Mouse (Mus musculus): ENCODE results near the gene Cldn34a. TPM values are rescaled to one million over a fixed set of nuclear protein-coding genes. Genes with fewer than 3 reads are reported as not detected.

Gene Cldn34a
- not detected in 4 replicates for total RNA-seq (2023)

GRCm38 (mm10) chrX:152563034-152563433 is at the start of gene Cldn34a:
Gene Cldn34a (plus strand): TSS chrX:152563334.

Other genes with a start within 250 kb of the Cldn34a start
- gene Kantr, start 235.8 kb upstream of the Cldn34a start, total RNA-seq (2023) = 10.9 to 19.0 TPM (median 12.8 TPM) in 4 replicates
- 95.8 to 117 TPM (median 99.8 TPM) in 4 replicates for gene Tspyl2, start 220.9 kb upstream of the Cldn34a start, total RNA-seq (2023)
- gene Gpr173, start 194.6 kb upstream of the Cldn34a start, total RNA-seq (2023) = not detected in 4 replicates
- not detected in 4 replicates for gene Shroom2, start 206.1 kb downstream of the Cldn34a start, total RNA-seq (2023)
- gene Gpr143, start 218.6 kb downstream of the Cldn34a start, total RNA-seq (2023) = not detected in 4 replicates

Measured in B cell, adult 62 days (primary cell).